Mouse (Mus musculus): ENCODE data around the gene Dthd1.

The Dthd1 gene

DNA sequence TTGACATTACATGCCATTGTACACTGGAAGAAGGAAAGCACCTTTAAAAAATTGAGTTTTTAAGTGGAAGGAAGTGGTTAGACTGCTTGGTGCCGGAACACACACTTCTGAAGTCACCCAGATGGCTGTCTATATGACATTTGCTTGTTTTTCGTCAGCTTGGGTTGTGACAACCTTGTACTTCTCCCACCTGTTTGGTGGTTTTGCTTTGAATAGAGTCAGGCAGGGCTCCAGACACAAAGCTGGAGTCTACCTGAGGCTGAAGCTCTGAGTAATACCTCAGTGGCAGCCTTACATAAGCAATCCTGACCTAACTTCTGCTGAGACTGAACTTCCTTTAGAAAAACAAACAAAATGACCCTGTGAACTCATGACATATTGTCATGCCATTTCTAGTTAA, 44.7 kb downstream of the Dthd1 start:
- in situ Hi-C loops (cut with MboI, MseI) = loop anchor here (5.0 kb wide), 1 partner anchor 41 kb away; no protein-coding TSS in a partner anchor

DNA sequence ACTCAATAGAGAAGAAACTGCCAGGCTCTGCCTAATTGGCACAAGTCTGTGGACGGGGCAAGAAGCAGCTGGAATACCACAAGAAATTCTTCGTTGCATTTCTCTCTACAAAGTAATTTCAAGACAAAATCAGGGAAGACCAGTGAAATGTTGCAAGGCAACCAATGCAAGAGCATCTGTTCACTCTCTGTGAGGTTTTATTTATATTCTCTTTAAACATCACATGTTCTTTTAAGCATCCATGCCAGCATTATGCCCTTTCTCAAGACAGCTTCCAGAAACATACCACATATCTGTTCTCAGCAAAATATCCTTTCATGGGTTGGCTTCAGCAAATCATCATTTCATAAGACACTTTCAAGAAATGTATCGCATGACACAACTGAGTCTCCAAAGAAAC, 50.7 kb downstream of the Dthd1 start:
- in situ Hi-C loops (cut with MboI, MseI) = no loop called here

DNA sequence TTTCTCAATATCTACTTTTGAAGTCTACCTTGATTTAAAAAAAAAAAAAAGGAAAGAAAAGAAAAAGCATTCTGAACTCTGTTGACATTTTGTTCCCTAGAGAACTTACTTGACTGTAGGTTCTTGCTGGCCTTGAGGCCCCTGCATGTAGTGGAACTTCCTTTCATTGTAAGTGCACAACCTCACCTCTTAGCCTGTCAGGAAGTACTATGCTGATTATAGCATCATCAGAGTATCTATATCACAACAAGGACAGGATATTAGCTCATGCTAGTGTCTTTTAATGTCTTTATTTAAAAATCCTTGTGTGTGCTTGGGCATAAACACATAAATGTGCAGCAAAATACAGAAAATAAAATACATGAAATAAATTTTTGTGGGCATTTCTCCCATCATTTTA, 53.4 kb downstream of the Dthd1 start:
- in situ Hi-C loops (cut with MboI, MseI) = no loop called here

DNA sequence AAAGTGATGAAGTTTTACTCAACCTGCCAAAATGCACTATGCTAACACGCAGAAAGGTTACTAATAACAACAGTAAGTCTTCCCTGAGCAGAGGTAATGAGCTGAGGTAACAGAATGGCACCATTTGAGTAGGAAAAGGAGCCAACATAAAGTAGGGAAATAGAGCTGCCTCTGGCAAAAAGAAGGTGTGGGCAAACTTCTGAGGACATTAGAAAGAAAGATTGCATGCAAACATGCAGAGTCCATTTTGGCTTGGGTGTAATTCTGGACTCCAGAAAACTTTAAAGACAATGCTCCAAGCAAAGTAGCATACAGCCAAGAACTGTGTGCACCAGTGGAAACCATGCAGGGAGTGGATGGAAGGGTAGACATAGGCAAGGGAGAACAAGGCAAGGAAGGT, 65.9 kb downstream of the Dthd1 start:
- in situ Hi-C loops (cut with MboI, MseI) = no loop called here

DNA sequence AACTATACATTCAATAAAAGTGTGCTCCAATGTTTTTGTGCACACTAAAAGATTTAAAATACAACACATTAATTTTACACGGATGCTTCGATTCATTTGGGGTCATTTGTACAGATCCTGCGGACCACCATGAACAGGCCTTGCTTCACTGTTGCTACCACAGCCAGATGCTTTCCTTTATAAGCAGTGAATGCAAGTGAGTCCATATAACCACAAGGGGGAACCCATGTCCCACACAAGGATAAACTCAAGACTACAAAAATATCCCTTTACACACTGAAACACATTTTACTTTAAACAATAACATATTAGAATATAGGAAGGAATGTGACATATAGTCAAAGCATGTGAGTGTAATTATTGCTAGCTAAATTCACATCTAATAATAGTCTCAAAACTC, 81.7 kb downstream of the Dthd1 start:
- in situ Hi-C loops (cut with MboI, MseI) = no loop called here

DNA sequence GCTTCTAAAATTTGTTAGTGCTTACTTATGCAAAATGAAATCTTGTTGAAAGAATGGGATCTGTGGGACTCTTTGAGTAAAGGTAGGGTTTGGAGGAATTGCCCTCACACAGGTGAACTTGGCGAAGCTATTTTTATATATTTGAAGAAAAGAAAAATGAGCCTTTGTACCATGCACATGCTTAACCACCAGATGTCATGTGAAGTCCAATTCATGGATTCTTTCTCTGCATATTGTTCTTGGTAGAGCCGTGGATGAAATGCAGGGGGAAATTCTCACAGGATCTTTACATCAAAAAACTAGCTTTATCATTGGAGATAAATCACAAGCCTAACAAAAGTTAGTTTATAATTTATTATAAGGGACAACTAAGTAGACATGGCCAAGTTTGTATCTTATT, 93.3 kb downstream of the Dthd1 start:
- in situ Hi-C loops (cut with MboI, MseI) = no loop called here

DNA sequence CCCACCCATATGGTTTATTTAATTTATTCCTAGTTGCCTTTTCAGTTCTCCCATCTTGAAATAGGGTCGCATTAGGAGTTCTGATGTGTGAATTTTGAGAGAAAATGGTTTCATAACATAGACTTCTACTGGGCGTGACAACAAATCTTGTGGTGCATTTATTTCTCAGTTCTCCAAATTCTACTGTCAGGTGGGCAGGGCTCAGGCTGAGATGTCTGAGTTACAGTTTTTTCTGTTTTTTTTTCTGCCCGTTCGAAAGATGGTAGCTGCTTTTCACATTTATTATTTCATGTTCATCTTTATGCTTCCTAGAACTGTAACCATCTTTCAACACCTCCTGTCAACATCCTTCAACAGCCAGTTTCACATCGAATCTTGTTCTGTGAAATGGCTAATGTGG, 95.5 kb downstream of the Dthd1 start:
- in situ Hi-C loops (cut with MboI, MseI) = no loop called here

DNA sequence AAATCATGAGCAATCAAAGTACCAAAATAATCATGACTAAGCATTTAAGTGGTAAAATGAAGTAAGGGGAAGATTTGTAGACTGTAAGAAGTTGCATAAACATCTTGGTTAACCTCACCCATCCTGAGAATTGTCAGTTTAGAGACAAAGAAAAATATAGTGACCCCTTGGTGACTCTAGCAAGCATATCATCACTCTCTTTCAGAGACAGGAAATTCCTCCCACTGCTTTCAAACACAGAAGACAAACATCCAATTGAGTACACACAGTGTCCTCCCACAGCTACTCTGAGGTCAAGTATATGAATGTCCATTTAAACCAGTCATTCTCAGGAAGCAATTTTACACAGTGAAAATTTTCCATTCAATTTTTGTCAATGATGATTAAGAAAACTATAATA, 111.0 kb downstream of the Dthd1 start:
- in situ Hi-C loops (cut with MboI, MseI) = no loop called here
